Mouse (Mus musculus) CH12.LX (cell line): ENCODE measurements around the gene Ttc9b. TPM values are rescaled to one million over a fixed set of nuclear protein-coding genes. Genes with fewer than 3 reads are reported as not detected.

ENCODE experiments used
- DNase-seq: peaks from one replicate; pipeline ENCODE4 v3.0.0-alpha.2; 2013; ENCODE audit errors: extremely low read depth
- H3K27ac ChIP-seq: 2 replicates; pipeline ENCODE4 v1.5.1; 2012; ENCODE audit warnings: low read depth, mild to moderate bottlenecking, control low read depth, moderate library complexity; ENCODE audit not compliant: insufficient read depth
- H3K27me3 ChIP-seq: replicated peaks from 2 replicates; pipeline ENCODE3; 2012; ENCODE audit warnings: inconsistent platforms
- H3K36me3 ChIP-seq, 2 experiments: replicated peaks in 1 of 2; 2 replicates each; pipeline versions ENCODE3 to v1.6.1; 2012; ENCODE audit warnings: inconsistent platforms in 1 of 2, low read length in 1 of 2, mild to moderate bottlenecking in 1 of 2, mixed read lengths in 1 of 2, moderate library complexity in 1 of 2; ENCODE audit not compliant: control insufficient read depth in 1 of 2, insufficient read depth in 1 of 2
- H3K4me1 ChIP-seq, 2 experiments: 2 replicates each; pipeline ENCODE4 v1.6.1; 2012; ENCODE audit warnings: inconsistent platforms in 1 of 2, moderate library complexity in 1 of 2; ENCODE audit not compliant: insufficient read depth in 2 of 2, control insufficient read depth in 1 of 2
- H3K4me2 ChIP-seq: 2 replicates; pipeline ENCODE4 v1.6.1; 2012; ENCODE audit warnings: low read depth, mild to moderate bottlenecking, control low read depth; ENCODE audit not compliant: poor library complexity, insufficient read depth, severe bottlenecking
- H3K4me3 ChIP-seq, 3 experiments: fragments of 150-350 bp in 1 of 3; sonication (generic) in 1 of 3; replicated peaks in 1 of 3; 2 replicates each; pipeline versions ENCODE3 to v1.5.1; 2011 to 2012; ENCODE audit warnings: low read depth in 2 of 3, low read length in 2 of 3, mild to moderate bottlenecking in 2 of 3, moderate library complexity in 2 of 3, control low read depth in 1 of 3, improper control_type of control experiment in 1 of 3, inconsistent platforms in 1 of 3, mixed read lengths in 1 of 3; ENCODE audit not compliant: poor library complexity in 1 of 3
- H3K79me2 ChIP-seq: replicated peaks from 2 replicates; pipeline ENCODE4 v1.6.1; 2012; ENCODE audit warnings: mild to moderate bottlenecking, moderate library complexity; ENCODE audit not compliant: control insufficient read depth, poor library complexity, insufficient read depth, severe bottlenecking; ENCODE audit errors: extremely low read depth
- H3K9ac ChIP-seq: 2 replicates; pipeline ENCODE4 v1.6.1; 2012; ENCODE audit warnings: low read depth, mild to moderate bottlenecking, control low read depth, moderate library complexity; ENCODE audit not compliant: insufficient read depth
- H3K9me3 ChIP-seq: replicated peaks from 2 replicates; pipeline ENCODE3; 2012; ENCODE audit warnings: low read length, inconsistent platforms, mixed read lengths
- ETS1 ChIP-seq: conservative IDR thresholded peaks from 2 replicates; pipeline ENCODE4 v1.6.1; 2012; ENCODE audit warnings: low read depth, mild to moderate bottlenecking, inconsistent platforms, low read length, improper control_type of control experiment, moderate library complexity
- JUN ChIP-seq: IDR thresholded peaks from 2 replicates; pipeline ENCODE4 v1.6.1; 2011; ENCODE audit warnings: low read depth, mild to moderate bottlenecking, low read length, improper control_type of control experiment, moderate library complexity; ENCODE audit not compliant: insufficient read depth
- JUND ChIP-seq: conservative IDR thresholded peaks from 2 replicates; pipeline ENCODE4 v1.6.1; 2011; ENCODE audit warnings: low read depth, low read length, improper control_type of control experiment
- MAZ ChIP-seq: IDR thresholded peaks from 2 replicates; pipeline ENCODE4 v1.6.1; 2012; ENCODE audit warnings: low read depth, mild to moderate bottlenecking, inconsistent platforms, low read length, improper control_type of control experiment, moderate library complexity
- MEF2A ChIP-seq: IDR thresholded peaks from 2 replicates; pipeline ENCODE4 v1.6.1; 2014; ENCODE audit warnings: low read depth, mild to moderate bottlenecking, inconsistent platforms, low read length, improper control_type of control experiment, borderline replicate concordance
- MXI1 ChIP-seq: IDR thresholded peaks from 2 replicates; pipeline ENCODE4 v1.6.1; 2011; ENCODE audit warnings: mild to moderate bottlenecking, low read depth, low read length, improper control_type of control experiment
- MYC ChIP-seq: IDR thresholded peaks from 2 replicates; pipeline ENCODE4 v1.6.1; 2011; ENCODE audit warnings: low read depth, mild to moderate bottlenecking, improper control_type of control experiment, low read length
- NRF1 ChIP-seq: IDR thresholded peaks from 2 replicates; pipeline ENCODE4 v1.6.1; 2014; ENCODE audit warnings: low read depth, mild to moderate bottlenecking, inconsistent platforms, low read length, improper control_type of control experiment, moderate library complexity
- PAX5 ChIP-seq: IDR thresholded peaks from 2 replicates; pipeline ENCODE4 v1.6.1; 2012; ENCODE audit warnings: low read length, inconsistent platforms, mixed read lengths
- POLR2A ChIP-seq: IDR thresholded peaks from 2 replicates; pipeline ENCODE4 v1.6.1; 2011; ENCODE audit warnings: low read depth, mild to moderate bottlenecking, improper control_type of control experiment, low read length
- POLR2AphosphoS2 ChIP-seq: IDR thresholded peaks from 2 replicates; pipeline ENCODE4 v1.6.1; 2011; ENCODE audit warnings: low read depth, low read length, improper control_type of control experiment
- RAD21 ChIP-seq: IDR thresholded peaks from 2 replicates; pipeline ENCODE4 v1.6.1; 2011; ENCODE audit warnings: low read depth, mild to moderate bottlenecking, low read length, improper control_type of control experiment, moderate library complexity
- RCOR1 ChIP-seq: conservative IDR thresholded peaks from 2 replicates; pipeline ENCODE4 v1.6.1; 2012; ENCODE audit warnings: low read depth, mild to moderate bottlenecking, inconsistent platforms, low read length, improper control_type of control experiment
- SIN3A ChIP-seq: IDR thresholded peaks from 2 replicates; pipeline ENCODE4 v1.6.1; 2012; ENCODE audit warnings: low read length, improper control_type of control experiment, inconsistent platforms
- TBP ChIP-seq: conservative IDR thresholded peaks from 2 replicates; pipeline ENCODE4 v1.6.1; 2011; ENCODE audit warnings: low read depth, low read length, improper control_type of control experiment
- ZKSCAN1 ChIP-seq: IDR thresholded peaks from 2 replicates; pipeline ENCODE4 v1.6.1; 2012; ENCODE audit warnings: low read depth, inconsistent platforms, low read length, improper control_type of control experiment, borderline replicate concordance
- ZMIZ1 ChIP-seq: IDR thresholded peaks from 2 replicates; pipeline ENCODE4 v1.6.1; 2012; ENCODE audit warnings: low read depth, mild to moderate bottlenecking, inconsistent platforms, low read length, improper control_type of control experiment
- ZNF384 ChIP-seq: IDR thresholded peaks from 2 replicates; pipeline ENCODE4 v1.6.1; 2012; ENCODE audit warnings: low read depth, low read length, improper control_type of control experiment, inconsistent platforms
- dilution Hi-C: fragments of 300-500 bp; cut with MboI; formaldehyde crosslinking; loops from 2 replicates; pipeline ENCODE4 v1.14.3; 2020; ENCODE audit warnings: low sequenced_read_pairs; ENCODE audit not compliant: extremely low pct_unique_long_range_greater_than_20kb, extremely low pct_ligation_motif_present
- in situ Hi-C: fragments of 300-500 bp; cut with MboI; formaldehyde crosslinking; loops from 3 replicates; pipeline ENCODE4 v1.14.3; 2019; ENCODE audit warnings: low sequenced_read_pairs, low pct_ligation_motif_present, low pct_unique_long_range_greater_than_20kb, mixed read lengths
- polyA plus RNA-seq: library from polyadenylated mRNA; unstranded; fragments of >175 nt; gene quantifications from 2 replicates; pipeline ENCODE4 v1.2.1, GENCODE M21; 2012; ENCODE audit warnings: low read depth; ENCODE audit not compliant: insufficient read length
- total RNA-seq, 2 experiments: library from RNA; depleted of rRNA; stranded (reverse); fragments of 300-350 nt in 1 of 2; fragments of >200 nt in 1 of 2; gene quantifications; 2 replicates each; pipeline ENCODE4 v1.2.3; 2012 to 2014

Ttc9b gene
- total RNA-seq (2012; rRNA removed), result 0.08 TPM in 1 of 2 replicates, not detected in the other
- total RNA-seq (2014; rRNA removed), result not detected in 2 replicates
- polyA plus RNA-seq, result not detected in 2 replicates

DNA sequence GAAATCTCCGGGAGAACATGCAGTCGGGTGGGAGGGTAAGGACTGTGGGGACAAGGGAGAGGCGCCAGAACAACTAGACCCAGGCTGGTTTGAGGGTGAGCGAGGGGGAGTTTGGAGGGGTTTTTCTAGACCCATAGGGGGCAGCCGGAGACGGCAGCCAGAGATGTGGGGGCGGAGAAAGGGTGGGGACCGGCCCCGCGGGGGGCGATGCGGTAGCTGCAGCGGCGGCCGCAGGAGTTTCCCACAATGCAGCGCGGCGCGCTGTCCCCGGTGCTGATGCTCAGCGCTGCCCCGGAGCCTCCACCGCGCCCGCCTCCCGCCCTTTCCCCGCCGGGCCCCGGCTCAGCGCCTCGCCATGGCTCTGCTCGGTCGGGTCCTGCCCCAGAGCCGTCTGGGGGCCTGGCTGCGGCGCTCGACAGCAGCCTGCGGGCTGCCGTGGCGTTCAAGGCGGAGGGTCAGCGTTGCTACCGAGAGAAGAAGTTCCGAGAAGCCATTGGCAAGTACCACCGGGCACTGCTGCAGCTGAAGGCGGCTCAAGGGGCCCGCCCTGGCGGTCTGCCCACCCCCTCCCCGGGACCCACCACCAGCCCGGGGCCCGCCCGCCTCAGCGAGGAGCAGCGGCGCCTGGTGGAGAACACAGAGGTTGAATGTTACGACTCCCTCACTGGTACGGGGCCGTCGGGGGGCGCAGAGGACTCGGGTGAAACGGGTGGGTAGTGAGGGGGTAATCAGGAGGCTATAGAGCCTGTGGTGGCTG is at the start of gene Ttc9b:
Gene Ttc9b (plus strand): TSS at position 235 of the 757 bp plus-strand sequence.
- DNase-seq, result peak; percentile 17
- peaks cover 5 to 31% of the 10 kb centered on the region in 2 experiments for H3K36me3 ChIP-seq
- dilution Hi-C loops (no loop called here), in situ Hi-C loops (no loop called here)
- H3K79me2 ChIP-seq, result no peaks in the 10 kb centered on the region
- no peak within 1 kb of the TSS for H3K4me3 ChIP-seq
- peaks cover 18% of the 10 kb centered on the region for H3K27me3 ChIP-seq
- no peak within 1 kb of the TSS for H3K27ac ChIP-seq
- H3K9me3 ChIP-seq, result no peaks in the 10 kb centered on the region
- peaks cover 0 to 10% of the 10 kb centered on the region in 2 experiments; a peak in 1 of 4 replicates for H3K4me1 ChIP-seq
- H3K9ac ChIP-seq, result no peak within 1 kb of the TSS
- no peak within 1 kb of the TSS for H3K4me2 ChIP-seq
- TF ChIP-seq JUN (no peak), ZNF384 (no peak), RAD21 (no peak), ZKSCAN1 (no peak), ETS1 (no peak), MEF2A (no peak), POLR2AphosphoS2 (no peak), ZMIZ1 (no peak), SIN3A (peak; percentile 47; the same call in 1 of the 2 replicates), RCOR1 (peak; percentile 95), TBP (no peak), PAX5 (no peak), MAZ (no peak), NRF1 (no peak), MXI1 (no peak), POLR2A (no peak), JUND (no peak), MYC (no peak)

DNA sequence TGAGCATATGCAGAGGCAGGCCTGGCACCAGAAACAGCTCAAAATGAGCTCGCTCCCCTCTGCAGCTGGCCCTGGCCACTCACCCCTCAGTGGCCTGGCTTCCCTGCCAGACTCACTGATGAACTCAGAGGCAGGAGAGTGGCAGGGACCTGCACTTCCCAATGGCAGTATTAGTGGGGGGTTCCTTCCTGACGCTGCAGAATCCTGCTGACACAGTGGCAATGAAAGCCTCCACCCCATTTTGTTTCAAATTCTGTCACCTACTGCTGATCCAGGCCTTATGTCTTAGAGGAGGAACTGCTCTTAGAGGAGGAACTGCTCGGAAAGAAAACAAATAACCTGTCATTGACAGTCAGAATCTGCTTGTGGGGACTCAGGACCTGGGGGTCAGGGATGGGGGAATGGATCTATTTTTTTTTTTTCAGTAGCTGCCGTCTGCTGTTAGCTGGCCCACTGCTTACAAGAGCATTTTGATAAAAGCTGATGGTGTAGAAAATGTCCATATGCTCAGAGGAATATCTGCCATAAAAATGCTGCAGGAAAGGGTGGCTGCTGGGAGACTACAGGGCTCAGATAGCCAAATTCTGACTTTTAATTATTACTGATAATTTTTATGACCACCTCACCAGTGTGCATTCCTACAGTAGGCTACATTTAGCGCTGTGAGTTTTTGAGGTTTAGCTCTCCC is 48.9 kb upstream of the Ttc9b start:
- Histone ChIP-seq H3K79me2 (no peaks in the 10 kb centered on the region; the same call in none of the 2 replicates), H3K27ac (no peak overlapping the region), H3K36me3 (peaks cover 7 to 59% of the 10 kb centered on the region in 2 experiments), H3K4me2 (no peak overlapping the region), H3K9ac (no peak overlapping the region), H3K4me3 (no peak overlapping the region), H3K27me3 (no peaks in the 10 kb centered on the region), H3K9me3 (no peaks in the 10 kb centered on the region), H3K4me1 (peaks cover 7 to 99% of the 10 kb centered on the region in 2 experiments)
- dilution Hi-C loops, result no loop called here
- no peak for DNase-seq
- no peak for TF ChIP-seq MYC
- TF ChIP-seq, all 38 proteins: peak for 0
- in situ Hi-C loops, result no loop called here
